Comparison of ENCODE assay signal across 18 mouse cellular contexts in the genomic region with DNA sequence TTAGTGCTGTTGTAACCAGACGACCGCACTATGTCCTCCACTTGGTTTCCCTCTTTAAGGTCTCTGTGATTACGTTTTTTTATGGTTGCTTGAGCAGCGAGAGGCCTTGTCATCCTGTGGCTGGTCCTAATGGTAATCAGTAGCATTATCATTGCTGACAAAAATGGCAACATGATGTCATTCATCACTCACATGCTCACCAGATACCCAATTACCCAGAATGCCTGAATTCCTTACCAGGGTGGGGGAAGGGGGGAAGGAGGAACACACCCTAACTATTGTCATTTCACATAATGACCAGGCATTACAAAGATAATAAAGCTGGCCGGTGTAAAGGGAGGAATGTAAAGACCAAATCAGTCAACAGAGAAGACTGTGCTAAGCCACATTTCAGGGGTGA. TPM values are rescaled to one million over a fixed set of nuclear protein-coding genes. Genes with fewer than 3 reads are reported as not detected.
DNase-seq lines count a peak whose midpoint lies in the region; ATAC-seq and TF ChIP-seq lines count a peak whose summit lies in the region.
"Had no signal": no experiment of that assay in that cellular context is flagged by ENCODE, and none has a peak within 500 bp of the region (broad histone marks: within the 10 kb centered on the region; RNA-seq: fewer than 3 reads in every experiment).

No protein-coding gene starts in this region.

- no peak overlapping the region for H3K4me2 ChIP-seq in heart, postnatal 0 days (ENCODE audit: low read depth, low read length)
- no peak overlapping the region for H3K4me2 ChIP-seq in lung, postnatal 0 days (replicated peaks; ENCODE audit: low read depth, low read length)
- H3K4me2 ChIP-seq: forebrain, embryonic 12.5 days; limb, embryonic 15.5 days; lung, embryonic 14.5 days had no signal

- H3K4me3 ChIP-seq in heart, postnatal 0 days (ENCODE audit: low read depth, low read length) = no peak overlapping the region
- H3K4me3 ChIP-seq in lung, postnatal 0 days (ENCODE audit: low read depth, low read length) = no peak overlapping the region
- no peak overlapping the region for H3K4me3 ChIP-seq in bone marrow macrophage, adult 2 months (ENCODE audit: insufficient read depth, low read length)
- H3K4me3 ChIP-seq in macrophage (ENCODE audit: inconsistent target) = no peak overlapping the region
- H3K4me3 ChIP-seq: forebrain, embryonic 12.5 days; hindbrain, embryonic 10.5 days; limb, embryonic 15.5 days; myocyte had no signal

- DNase-seq in heart, postnatal 0 days (ENCODE audit: low spot score) = no peak
- no peak for DNase-seq in heart, postnatal 4 days
- DNase-seq in lung, postnatal 0 days (ENCODE audit: low spot score) = no peak
- DNase-seq in lung, postnatal 4 days = no peak
- DNase-seq in cerebellum, postnatal 36 days = no peak
- no peak for DNase-seq in urinary bladder, postnatal 25 days (ENCODE audit: low spot score)
- DNase-seq: cerebellum, adult 8-10 months; gastrocnemius, postnatal 25 days; lung, embryonic 14.5 days; midbrain, embryonic 14.5 days; thymus, postnatal 36 days had no signal

- 18% methylated on average over 5 of the region's 5 CpGs for whole genome bisulfite sequencing in heart, postnatal 0 days
- 71% methylated on average over 5 of the region's 5 CpGs for WGBS in lung, postnatal 0 days
- WGBS in macrophage (ENCODE audit: missing documents) = 42% methylated on average over 5 of the region's 5 CpGs

- no peak for ATAC-seq in heart, postnatal 0 days (ENCODE audit: insufficient read depth, low read depth)
- ATAC-seq in lung, postnatal 0 days = no peak
- ATAC-seq: Patski had no signal

- H3K36me3 ChIP-seq in heart, postnatal 0 days (replicated peaks; ENCODE audit: control insufficient read depth, insufficient read depth, low read length) = no peaks in the 10 kb centered on the region
- H3K36me3 ChIP-seq in lung, postnatal 0 days (ENCODE audit: insufficient read depth, low read length) = 0 out of 2 replicates have a peak, but pooled peaks cover 4% of the 10 kb centered on the region
- peaks cover 18% of the 10 kb centered on the region; the same call in 1 of the 2 replicates for H3K36me3 ChIP-seq in macrophage (ENCODE audit: inconsistent target)
- H3K36me3 ChIP-seq: forebrain, embryonic 12.5 days; hindbrain, embryonic 10.5 days had no signal

- H3K9ac ChIP-seq in heart, postnatal 0 days (replicated peaks; ENCODE audit: low read depth, low read length) = no peak overlapping the region
- no peak overlapping the region for H3K9ac ChIP-seq in lung, postnatal 0 days (replicated peaks; ENCODE audit: low read depth)
- H3K9ac ChIP-seq: forebrain, embryonic 12.5 days; limb, embryonic 15.5 days; lung, embryonic 14.5 days had no signal

- TF ChIP-seq EP300 in heart, postnatal 0 days (IDR thresholded peaks at IDR 0.05; ENCODE audit: low read depth) = peak; percentile 44; the same call in 1 of the 2 replicates
- TF ChIP-seq EP300 in lung, postnatal 0 days (IDR thresholded peaks at IDR 0.05) = no peak

- no peaks in the 10 kb centered on the region for H3K9me3 ChIP-seq in heart, postnatal 0 days (replicated peaks; ENCODE audit: control insufficient read depth, low read length)
- no peaks in the 10 kb centered on the region for H3K9me3 ChIP-seq in lung, postnatal 0 days (ENCODE audit: low read length)
- H3K9me3 ChIP-seq: forebrain, embryonic 12.5 days; hindbrain, embryonic 10.5 days; limb, embryonic 15.5 days had no signal

- H3K4me1 ChIP-seq in heart, postnatal 0 days (ENCODE audit: control insufficient read depth, insufficient read depth) = peaks cover 40% of the 10 kb centered on the region
- H3K4me1 ChIP-seq in lung, postnatal 0 days (ENCODE audit: insufficient read depth, low read depth, low read length) = peaks cover 60% of the 10 kb centered on the region
- H3K4me1 ChIP-seq in bone marrow macrophage, adult 2 months (ENCODE audit: control insufficient read depth, insufficient read depth, low read length) = peaks cover 89% of the 10 kb centered on the region
- H3K4me1 ChIP-seq: forebrain, embryonic 12.5 days; hindbrain, embryonic 10.5 days had no signal

- H3K27ac ChIP-seq in heart, postnatal 0 days (ENCODE audit: low read depth) = peak overlapping the region; percentile 64
- H3K27ac ChIP-seq in lung, postnatal 0 days (ENCODE audit: low read length) = 0 out of 2 replicates have a peak overlapping the region, but pooled peaks have one; percentile 58
- H3K27ac ChIP-seq in bone marrow macrophage, adult 2 months (ENCODE audit: insufficient read depth, low read depth, low read length) = peak overlapping the region; percentile 93
- peak overlapping the region; percentile 98 for H3K27ac ChIP-seq in macrophage
- H3K27ac ChIP-seq: forebrain, embryonic 12.5 days; hindbrain, embryonic 10.5 days; limb, embryonic 15.5 days had no signal

- no peaks in the 10 kb centered on the region for H3K27me3 ChIP-seq in heart, postnatal 0 days (ENCODE audit: control insufficient read depth, insufficient read depth, low read length)
- no peaks in the 10 kb centered on the region for H3K27me3 ChIP-seq in lung, postnatal 0 days (replicated peaks; ENCODE audit: insufficient read depth, low read length)
- H3K27me3 ChIP-seq: forebrain, embryonic 12.5 days; limb, embryonic 15.5 days; Patski had no signal

- TF ChIP-seq CTCF in heart, postnatal 0 days (IDR thresholded peaks at IDR 0.05; ENCODE audit: low read depth) = no peak
- no peak for TF ChIP-seq CTCF in lung, postnatal 0 days (IDR thresholded peaks at IDR 0.05)
- no peak for TF ChIP-seq CTCF in bone marrow macrophage, adult 2 months (IDR thresholded peaks at IDR 0.05; ENCODE audit: low read depth, low read length)

- peaks cover 96% of the 10 kb centered on the region for H3K79me2 ChIP-seq in macrophage (ENCODE audit: inconsistent target)

- TF ChIP-seq POLR2A in bone marrow macrophage, adult 2 months (IDR thresholded peaks at IDR 0.05; ENCODE audit: borderline replicate concordance, low read depth, low read length) = no peak

RNA-seq across cellular contexts. Expression of a gene that starts 12.5 kb away (rescaled TPM):
- total RNA-seq in heart, postnatal 0 days (2014; rRNA removed; ENCODE audit: low replicate concordance) = 17.3 and 45.0 TPM in 2 replicates
- polyA plus RNA-seq in heart, postnatal 0 days (2015; fragmentation: Nextera tagmentation; extraction: Ambion mirVana) = 39.0 and 46.6 TPM in 2 replicates
- 10 to 100 TPM; 40.6 to 50.7 TPM for total RNA-seq in heart, postnatal 4 days (2021)
- polyA plus RNA-seq in lung, postnatal 0 days (2015; fragmentation: Nextera tagmentation; extraction: Ambion mirVana) = 177 and 229 TPM in 2 replicates
- 661 and 687 TPM in 2 replicates for polyA plus RNA-seq in bone marrow macrophage, adult 2 months (2012; ENCODE audit: insufficient read depth, insufficient read length, missing spikeins)
- total RNA-seq in macrophage (2018; cell fraction: chromatin; rRNA removed) = 100 to 1,000 TPM in 24 of 26 experiments, 10 to 100 TPM in 2; 86.8 to 665 (median 236) TPM
- total RNA-seq in macrophage (2018; cell fraction: cytosol; rRNA removed) = 1,000 to 10,000 TPM in 6 of 26 experiments, 100 to 1,000 TPM in 20; 397 to 1,306 (median 691) TPM
- total RNA-seq in macrophage (2018; cell fraction: nucleus; rRNA removed) = 1,000 to 10,000 TPM in 3 of 26 experiments, 100 to 1,000 TPM in 23; 221 to 1,223 (median 655) TPM
- polyA plus RNA-seq in macrophage (2018) = 386 to 676 TPM (median 674 TPM) in 3 replicates
